In genomic region chr15:100525405-100525804, GRCm38 (mm10) we compare ENCODE assay signal across 22 mouse cellular contexts. TPM values are rescaled to one million over a fixed set of nuclear protein-coding genes. Genes with fewer than 3 reads are reported as not detected.
A peak's percentile ranks its signal among the peaks of the same experiment; 100 is the strongest.
DNase-seq lines count a peak whose midpoint lies in the region.
"Had no signal": no experiment of that assay in that cellular context is flagged by ENCODE, and none has a peak within 500 bp of the region (broad histone marks: within the 10 kb centered on the region; RNA-seq: fewer than 3 reads in every experiment).

No protein-coding gene starts in this region.

- WGBS in heart, embryonic 10.5 days, result 91% methylated on average over 14 of the region's 14 CpGs

- H3K36me3 ChIP-seq in heart, embryonic 10.5 days, result peaks cover 30% of the 10 kb centered on the region

- H3K27me3 ChIP-seq in heart, embryonic 10.5 days (ENCODE audit: insufficient read depth, poor library complexity, severe bottlenecking), result no peaks in the 10 kb centered on the region
- H3K27me3 ChIP-seq: CH12.LX, Patski had no signal

- DNase-seq in heart, adult 11 months, result peak; percentile 88
- DNase-seq in heart, postnatal 4 days, result no peak
- DNase-seq in heart, embryonic 10.5 days (ENCODE audit: low spot score), result peak; percentile 63
- DNase-seq in heart, postnatal 14 days, result no peak
- DNase-seq in R1 (ENCODE audit: low read depth, low spot score) (peak; percentile 30), ZHBTc4 (ENCODE audit: low read depth, low spot score) (peak; percentile 39)
- no peak for DNase-seq in urinary bladder, adult 2 months (ENCODE audit: low spot score)
- no peak for DNase-seq in kidney, adult 18-20 months
- DNase-seq: adrenal gland, adult 2 months; adrenal gland, adult 8-10 months; adrenal gland, postnatal 10 days; adrenal gland, postnatal 14 days; adrenal gland, postnatal 25 days; adrenal gland, postnatal 36 days; B cell, adult 2 months; cerebellum, adult 11 months; cerebellum, adult 11-12 months; cerebellum, adult 18-20 months; cerebellum, adult 2 months had no signal

- no peak overlapping the region for H3K27ac ChIP-seq in heart, embryonic 10.5 days

- intact Hi-C loops in heart, postnatal 14 days (cut with DNase I), result no loop called here

- H3K4me1 ChIP-seq in heart, embryonic 10.5 days, result no peaks in the 10 kb centered on the region

- no peak overlapping the region for H3K4me3 ChIP-seq in heart, embryonic 10.5 days

- H3K9me3 ChIP-seq in heart, embryonic 10.5 days, result no peaks in the 10 kb centered on the region
- H3K9me3 ChIP-seq: G1E had no signal

RNA-seq across cellular contexts. Expression of gene Tfcp2, which starts 26.4 kb away (rescaled TPM):
- total RNA-seq in heart, postnatal 4 days (2021), result 10 to 100 TPM; 14.4 to 14.6 TPM
- 22.4 TPM in 2 replicates for polyA plus RNA-seq in heart, embryonic 10.5 days (2016; fragmentation: Nextera tagmentation; extraction: Ambion mirVana)
- total RNA-seq in heart, postnatal 14 days (2021), result 10 to 100 TPM; 14.3 to 15.8 TPM
- 14.4 and 15.4 TPM in 2 replicates for polyA plus RNA-seq in urinary bladder, adult 2 months (2012; rRNA removed)

RNA-seq across cellular contexts. Expression of gene Csrnp2, which starts 30.1 kb away (rescaled TPM):
- 1 to 10 TPM; 5.9 to 6.5 TPM for total RNA-seq in heart, postnatal 4 days (2021)
- polyA plus RNA-seq in heart, embryonic 10.5 days (2016; fragmentation: Nextera tagmentation; extraction: Ambion mirVana), result 11.6 and 13.6 TPM in 2 replicates
- 1 to 10 TPM; 3.1 to 3.2 TPM for total RNA-seq in heart, postnatal 14 days (2021)
- polyA plus RNA-seq in urinary bladder, adult 2 months (2012; rRNA removed), result 3.2 and 3.8 TPM in 2 replicates

RNA-seq across cellular contexts. Expression of gene Letmd1, which starts 56.6 kb away (rescaled TPM):
- total RNA-seq in heart, postnatal 4 days (2021), result 10 to 100 TPM; 15.3 to 15.8 TPM
- 21.1 and 27.9 TPM in 2 replicates for polyA plus RNA-seq in heart, embryonic 10.5 days (2016; fragmentation: Nextera tagmentation; extraction: Ambion mirVana)
- total RNA-seq in heart, postnatal 14 days (2021), result 10 to 100 TPM; 12.8 to 20.4 TPM
- 46.8 and 50.4 TPM in 2 replicates for polyA plus RNA-seq in urinary bladder, adult 2 months (2012; rRNA removed)

Comparison
In these comparisons a context has a peak if more than half of its experiments do, and no peak if none do; other contexts are left out.
1. DNase-seq: peak in heart, adult 11 months (single experiment), heart, embryonic 10.5 days (single experiment), R1 (single experiment) and ZHBTc4 (single experiment); none in heart, postnatal 4 days (single experiment), heart, postnatal 14 days (0 of 2), urinary bladder, adult 2 months (single experiment) and kidney, adult 18-20 months (single experiment).